Mouse (Mus musculus): ENCODE data around the gene Chgb.

Chgb gene

GRCm38 (mm10) chr2:132780978-132781377 lies at the start of gene Chgb:
Gene Chgb, plus strand, starts transcription at chr2:132781278.
- no peak for DNase-seq (ENCODE audit: low read depth, low spot score)

GRCm38 (mm10) chr2:132732940-132733339 lies 48.1 kb upstream of the Chgb start:
- no peak for DNase-seq (ENCODE audit: low read depth, low spot score)

- DNase-seq (ENCODE audit: low read depth, low spot score) = no peak
These were observed 47.2 kb upstream of the Chgb start for GRCm38 (mm10) chr2:132733603-132734573.

GRCm38 (mm10) chr2:132738816-132739432 lies 42.2 kb upstream of the Chgb start:
- DNase-seq (ENCODE audit: low read depth, low spot score) = no peak

- peak; percentile 85 for DNase-seq (ENCODE audit: low read depth, low spot score)
These were observed 39.2 kb upstream of the Chgb start for GRCm38 (mm10) chr2:132741862-132742347.

DNA sequence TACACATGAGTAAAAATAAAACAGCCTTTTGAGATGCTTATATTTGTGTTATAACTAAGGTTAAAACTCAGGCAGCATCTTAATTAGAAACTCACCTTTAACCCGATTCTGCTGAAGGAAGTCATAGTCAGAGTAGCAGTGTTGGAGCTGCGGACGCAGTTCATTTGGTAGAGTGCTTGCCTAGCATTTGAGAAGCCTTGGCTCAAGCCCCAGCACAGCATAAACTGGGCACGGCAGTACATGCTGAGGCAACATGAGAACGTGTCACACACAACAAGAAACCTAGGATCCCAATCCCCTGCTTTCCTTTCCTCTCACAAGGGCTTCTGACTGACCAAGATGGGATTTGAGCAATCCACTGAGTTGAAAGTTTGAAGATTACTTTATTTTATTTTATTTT lies 36.2 kb upstream of the Chgb start:
- no peak for DNase-seq (ENCODE audit: low read depth, low spot score)

DNA sequence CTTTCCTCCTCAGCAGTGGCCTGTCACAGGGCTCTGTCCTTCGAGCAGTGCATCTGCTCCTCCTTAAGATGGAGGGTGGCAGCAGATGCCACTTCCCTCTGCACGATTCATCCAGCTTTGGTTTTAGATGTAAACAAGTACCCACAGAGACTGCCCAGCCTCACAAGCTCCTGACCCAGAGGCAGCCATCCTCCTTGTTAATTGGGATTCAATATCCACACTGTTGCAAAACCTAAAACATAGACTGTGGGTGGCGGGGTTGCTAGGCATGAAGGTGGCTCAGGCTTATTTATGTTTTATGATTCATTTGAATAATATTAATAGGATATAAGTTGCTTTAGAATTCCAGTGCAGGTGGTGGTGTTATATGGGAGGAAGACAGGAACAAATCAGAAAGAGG lies 35.0 kb upstream of the Chgb start:
- DNase-seq (ENCODE audit: low read depth, low spot score) = no peak

- DNase-seq (ENCODE audit: low read depth, low spot score) = no peak
These were observed 30.4 kb upstream of the Chgb start for GRCm38 (mm10) chr2:132750726-132751125.

- peak; percentile 78 for DNase-seq (ENCODE audit: low read depth, low spot score)
These were observed 29.7 kb upstream of the Chgb start for GRCm38 (mm10) chr2:132751141-132752066.

- no peak for DNase-seq (ENCODE audit: low read depth, low spot score)
These were observed 28.7 kb upstream of the Chgb start for GRCm38 (mm10) chr2:132752398-132752797.

- DNase-seq (ENCODE audit: low read depth, low spot score) = no peak
These were observed 27.9 kb upstream of the Chgb start for GRCm38 (mm10) chr2:132753137-132753536.

DNA sequence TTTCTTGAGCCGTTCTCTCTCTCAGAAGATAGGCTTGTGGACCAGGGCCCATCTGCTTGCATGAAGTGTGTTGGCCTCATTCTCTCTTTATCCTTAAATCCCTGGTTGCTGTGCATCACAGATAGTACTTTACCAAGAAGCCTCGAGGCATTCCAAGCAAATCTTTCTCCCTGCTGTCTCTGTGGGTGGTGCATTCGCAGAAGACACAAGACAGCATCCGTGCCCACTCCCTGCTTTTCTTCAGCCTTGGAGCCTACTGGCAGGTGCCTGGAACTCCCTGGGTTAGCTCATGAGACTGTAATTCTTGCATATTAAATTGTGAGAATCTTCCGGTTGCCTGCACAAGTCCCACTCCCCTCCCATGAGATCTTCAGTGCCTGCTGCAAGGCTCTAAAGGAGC lies 23.2 kb upstream of the Chgb start:
- peak; percentile 92 for DNase-seq (ENCODE audit: low read depth, low spot score)

GRCm38 (mm10) chr2:132770822-132771221 lies 10.3 kb upstream of the Chgb start:
- DNase-seq (ENCODE audit: low read depth, low spot score) = no peak

GRCm38 (mm10) chr2:132781439-132782068 lies 476 bp downstream of the Chgb start:
- peak; percentile 70 for DNase-seq (ENCODE audit: low read depth, low spot score)

DNA sequence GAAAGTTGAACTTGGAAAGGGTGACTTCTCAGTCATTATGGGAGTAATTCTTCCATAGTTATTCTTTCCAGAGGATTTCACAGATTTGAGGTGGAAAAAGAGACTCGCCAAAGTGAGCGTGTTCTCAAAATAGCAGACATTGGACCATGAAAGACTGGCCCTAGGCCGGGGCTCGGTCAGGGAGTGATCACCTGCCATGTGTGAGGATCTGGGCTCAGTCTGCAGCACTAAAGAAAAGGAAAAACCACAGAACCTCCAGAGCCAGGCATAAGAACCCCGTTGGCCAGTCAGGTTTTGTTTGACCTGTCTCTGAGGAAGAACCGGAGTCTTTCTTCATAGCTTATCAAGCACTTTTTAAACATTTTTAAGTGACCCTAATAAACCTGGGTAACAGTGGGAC lies 3.0 kb downstream of the Chgb start:
- DNase-seq (ENCODE audit: low read depth, low spot score) = no peak

- DNase-seq (ENCODE audit: low read depth, low spot score) = no peak
These were observed 12.5 kb downstream of the Chgb start for GRCm38 (mm10) chr2:132793441-132794203.

DNA sequence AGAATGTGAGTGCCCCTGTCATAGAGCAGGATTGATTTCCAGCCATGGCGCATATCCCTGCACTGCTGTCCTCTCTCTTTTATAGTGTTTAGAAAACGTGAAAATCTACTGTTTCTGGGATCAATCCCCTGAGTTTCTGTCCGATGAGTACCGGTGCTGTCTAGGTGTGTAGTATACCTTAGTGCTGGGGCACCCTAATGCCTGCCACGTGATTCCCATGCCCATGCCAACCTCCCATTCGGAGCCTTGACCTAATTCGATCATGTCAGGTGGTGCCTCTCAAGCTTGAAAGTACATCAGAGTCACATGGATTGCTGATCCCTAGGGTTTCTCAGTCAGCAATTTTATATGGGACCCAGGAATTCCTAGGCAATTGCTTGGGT lies 13.1 kb downstream of the Chgb start:
- no peak for DNase-seq (ENCODE audit: low read depth, low spot score)

- no peak for DNase-seq (ENCODE audit: low read depth, low spot score)
These were observed 21.9 kb downstream of the Chgb start for GRCm38 (mm10) chr2:132802976-132803375.

DNA sequence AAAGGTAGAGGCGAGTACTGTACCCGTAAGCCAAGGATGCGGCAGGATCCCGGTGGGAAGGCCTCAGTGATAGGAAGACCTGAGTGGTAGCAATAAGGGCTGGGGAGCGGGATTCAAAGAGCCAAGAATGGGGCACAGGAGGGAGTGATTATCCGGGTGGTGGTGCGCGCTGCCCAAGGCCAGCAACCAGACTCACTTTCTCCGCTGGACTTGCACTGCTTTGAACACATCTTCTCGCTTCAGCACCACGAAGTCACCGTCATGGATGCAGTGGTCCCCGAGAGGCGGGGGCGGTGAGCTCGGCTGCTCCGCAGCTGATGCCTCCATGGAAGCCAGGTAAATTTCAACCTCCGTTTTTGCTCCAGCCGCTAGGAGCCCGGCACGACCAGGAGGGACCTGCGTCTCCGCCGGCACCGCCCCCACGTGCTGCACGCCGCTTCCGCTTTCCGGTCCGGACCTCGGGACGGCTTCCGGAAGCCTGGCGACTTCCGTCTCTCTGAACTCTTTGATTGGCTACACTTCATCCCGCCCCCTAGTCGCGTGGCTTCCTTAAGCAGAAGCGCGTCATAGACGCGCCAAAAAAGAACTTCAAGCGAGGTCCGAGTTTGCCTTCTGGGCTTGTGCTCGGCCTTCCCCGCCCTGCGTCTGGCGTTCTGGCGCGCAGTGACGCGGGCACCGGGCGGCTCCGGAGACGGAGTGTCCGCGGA lies 34.7 kb downstream of the Chgb start, which contains the start of the genes Trmt6 and Mcm8:
Trmt6 (minus strand) TSS at position 448 of the 707 bp plus-strand sequence.
Mcm8 (plus strand) TSS at position 534 of the 707 bp plus-strand sequence.
- DNase-seq (ENCODE audit: low read depth, low spot score) = peak; percentile 98

- no peak for DNase-seq (ENCODE audit: low read depth, low spot score)
These were observed 60.0 kb downstream of the Chgb start for GRCm38 (mm10) chr2:132841071-132841470.
